Mouse (Mus musculus): Measurements from ENCODE around the gene Crocc2.

Gene Crocc2

GRCm38 (mm10) chr1:93271751-93272150 lies 103.2 kb downstream of the Crocc2 start:
- in situ Hi-C loops (cut with MboI, MseI): no loop called here

- in situ Hi-C loops (cut with MboI, MseI): no loop called here
These were observed 103.9 kb downstream of the Crocc2 start for GRCm38 (mm10) chr1:93272409-93272821.

- in situ Hi-C loops (cut with MboI, MseI): no loop called here
These were observed 107.0 kb downstream of the Crocc2 start for GRCm38 (mm10) chr1:93275561-93275960.

- in situ Hi-C loops (cut with MboI, MseI): no loop called here
These were observed 108.5 kb downstream of the Crocc2 start for GRCm38 (mm10) chr1:93277041-93277440.

All from T-helper 1 cell (primary cell).